Mouse (Mus musculus) lung, embryonic 14.5 days (tissue): ENCODE measurements around the gene Nt5c2. TPM values are rescaled to one million over a fixed set of nuclear protein-coding genes. Genes with fewer than 3 reads are reported as not detected.

Experiments
- ATAC-seq: fragments of 200-750 bp; cut with Nextera tagmentation; 2 replicates; pipeline ENCODE4 v1.8.0; 2017; ENCODE audit warnings: mild to moderate bottlenecking, moderate TSS enrichment, moderate library complexity; ENCODE audit not compliant: insufficient read depth
- DNase-seq: peaks from one replicate; pipeline ENCODE4 v3.0.0-alpha.2; 2015
- H3K27ac ChIP-seq: fragments of 300-500 bp; sonication (generic); 2 replicates; pipeline ENCODE4 v1.5.1; 2014; ENCODE audit warnings: low read depth, mild to moderate bottlenecking, moderate library complexity
- H3K27me3 ChIP-seq: fragments of 300-500 bp; sonication (generic); 2 replicates; pipeline ENCODE4 v1.6.1; 2014; ENCODE audit warnings: low read length, control low read depth; ENCODE audit not compliant: insufficient read depth
- H3K36me3 ChIP-seq: fragments of 300-500 bp; sonication (generic); 2 replicates; pipeline ENCODE4 v1.6.1; 2014; ENCODE audit warnings: control low read depth; ENCODE audit not compliant: insufficient read depth
- H3K4me1 ChIP-seq: fragments of 300-500 bp; sonication (generic); 2 replicates; pipeline ENCODE4 v1.6.1; 2014; ENCODE audit warnings: antibody characterized with exemption, control low read depth; ENCODE audit not compliant: insufficient read depth
- H3K4me2 ChIP-seq: fragments of 300-500 bp; sonication (generic); 2 replicates; pipeline ENCODE4 v1.6.1; 2014; ENCODE audit warnings: mild to moderate bottlenecking
- H3K4me3 ChIP-seq: fragments of 300-500 bp; sonication (generic); 2 replicates; pipeline ENCODE4 v1.5.1; 2014; ENCODE audit warnings: low read depth, low read length
- H3K9ac ChIP-seq: fragments of 300-500 bp; sonication (generic); 2 replicates; pipeline ENCODE4 v1.6.1; 2014
- H3K9me3 ChIP-seq: fragments of 300-500 bp; sonication (generic); 2 replicates; pipeline ENCODE4 v1.6.1; 2016; ENCODE audit warnings: low read depth, low read length, control low read depth
- CTCF ChIP-seq: IDR thresholded peaks from 2 replicates; pipeline ENCODE4 v1.5.1; 2016; ENCODE audit warnings: antibody characterized with exemption, low read depth
- WGBS: fragments of 180-500 bp; shearing (Covaris S2); extraction: QIAGEN DNeasy Blood & Tissue Kit; methylation state at CpG from one replicate; pipeline ENCODE4 v1.1.7; 2014; 5-methylcytosine and 5-hydroxymethylcytosine counted together
- polyA plus RNA-seq: library from polyadenylated mRNA; unstranded; fragments of >200 nt; fragmentation: Nextera tagmentation; extraction: Ambion mirVana; gene quantifications from 2 replicates; pipeline ENCODE4 v1.2.1, GENCODE M21; 2014

The Nt5c2 gene
- polyA plus RNA-seq, 1 experiment from 2014 or later: 81.2 TPM

DNA sequence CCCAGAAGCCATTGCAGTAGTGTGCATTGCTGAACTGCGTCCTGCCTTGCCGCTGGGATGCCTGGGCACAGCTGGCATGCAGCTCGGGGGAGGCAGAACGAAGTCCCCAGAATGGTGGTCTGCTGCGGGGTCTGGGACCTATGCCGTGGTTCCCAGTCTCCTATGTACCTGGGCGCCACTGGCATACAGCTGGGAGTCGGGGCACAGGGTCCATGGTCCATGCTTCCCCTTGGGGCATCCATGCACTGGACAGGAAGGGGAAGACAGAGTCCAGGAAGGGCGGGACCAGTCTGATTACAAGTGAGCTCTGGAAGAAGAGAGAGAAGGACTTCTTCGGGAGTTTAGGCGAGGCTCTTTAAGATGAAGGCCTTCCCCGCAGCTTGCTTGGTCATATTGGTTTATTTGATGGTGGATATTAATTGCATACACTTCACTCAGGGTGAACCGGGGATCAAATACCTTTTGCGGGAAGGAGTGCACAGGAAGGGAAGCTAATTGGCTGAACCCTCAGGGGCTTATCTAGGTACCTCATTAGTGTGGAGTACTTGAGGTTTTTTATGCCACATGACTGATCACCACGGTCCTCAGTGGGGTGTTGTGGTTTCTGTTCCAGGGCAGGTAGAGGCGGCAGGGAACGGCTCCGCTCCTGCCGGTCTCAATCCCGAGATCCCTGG, 25.3 kb downstream of the Nt5c2 start:
- DNase-seq (no peak), ATAC-seq (no peak)
- TF ChIP-seq CTCF: no peak
- H3K9ac ChIP-seq: no peak overlapping the region
- 65% methylated on average over 20 of the region's 20 CpGs for WGBS
- H3K4me2 ChIP-seq: no peak overlapping the region
- no peak overlapping the region for H3K4me3 ChIP-seq
- no peaks in the 10 kb centered on the region for H3K27me3 ChIP-seq
- H3K9me3 ChIP-seq: no peaks in the 10 kb centered on the region
- H3K36me3 ChIP-seq: no peaks in the 10 kb centered on the region
- peaks cover 5% of the 10 kb centered on the region; the same call in 1 of the 2 replicates for H3K4me1 ChIP-seq
- no peak overlapping the region for H3K27ac ChIP-seq

DNA sequence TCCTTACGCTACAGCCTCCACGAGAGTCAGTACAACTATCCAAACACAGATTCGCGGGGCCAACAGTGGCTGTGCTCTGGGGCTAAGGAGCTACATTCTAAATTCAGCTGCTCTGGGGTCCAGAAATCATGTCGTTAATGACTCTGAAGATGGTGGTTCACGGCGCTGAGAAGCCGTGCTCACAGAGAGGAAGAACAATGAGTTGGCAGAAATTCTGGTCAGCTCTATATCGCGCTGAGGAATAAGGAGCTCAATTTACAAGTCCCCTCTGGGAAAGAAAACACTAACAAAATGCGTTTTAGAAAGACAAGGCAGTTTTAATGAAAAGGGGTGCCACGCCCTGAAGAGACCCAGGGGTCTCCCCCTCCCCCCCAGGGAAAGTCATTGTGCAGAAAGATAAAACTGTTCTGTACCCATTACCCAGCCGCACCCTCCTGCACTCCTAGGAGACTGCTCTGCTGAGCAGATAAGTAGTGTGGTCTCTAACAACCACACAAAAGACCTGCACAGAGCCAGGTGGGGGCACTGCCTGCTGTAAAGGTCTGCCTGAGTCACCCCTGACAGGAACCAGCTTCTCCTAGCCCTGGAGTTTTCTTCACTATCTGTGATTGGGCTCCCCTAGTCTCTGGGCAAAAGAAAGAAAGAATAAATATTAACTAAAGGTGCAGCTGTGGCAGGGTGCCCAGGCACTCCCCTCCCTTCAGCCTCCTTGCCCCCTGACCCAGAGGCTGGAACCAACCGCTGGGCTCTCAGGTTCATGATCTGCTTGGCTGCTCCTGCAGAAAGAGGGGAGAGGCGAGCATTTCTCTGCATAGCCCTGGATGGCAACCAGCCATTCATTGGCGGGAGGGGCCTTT, 26.5 kb downstream of the Nt5c2 start:
- Histone ChIP-seq H3K9me3 (no peaks in the 10 kb centered on the region), H3K9ac (no peak overlapping the region), H3K27me3 (no peaks in the 10 kb centered on the region), H3K36me3 (no peaks in the 10 kb centered on the region), H3K4me1 (peaks cover 5% of the 10 kb centered on the region; the same call in 1 of the 2 replicates), H3K27ac (peak overlapping the region; percentile 72), H3K4me3 (no peak overlapping the region), H3K4me2 (peak overlapping the region; percentile 27; the same call in 1 of the 2 replicates)
- WGBS: 44% methylated on average over 16 of the region's 16 CpGs
- DNase-seq: peak; percentile 38
- ATAC-seq: peak; percentile 72
- no peak for TF ChIP-seq CTCF

DNA sequence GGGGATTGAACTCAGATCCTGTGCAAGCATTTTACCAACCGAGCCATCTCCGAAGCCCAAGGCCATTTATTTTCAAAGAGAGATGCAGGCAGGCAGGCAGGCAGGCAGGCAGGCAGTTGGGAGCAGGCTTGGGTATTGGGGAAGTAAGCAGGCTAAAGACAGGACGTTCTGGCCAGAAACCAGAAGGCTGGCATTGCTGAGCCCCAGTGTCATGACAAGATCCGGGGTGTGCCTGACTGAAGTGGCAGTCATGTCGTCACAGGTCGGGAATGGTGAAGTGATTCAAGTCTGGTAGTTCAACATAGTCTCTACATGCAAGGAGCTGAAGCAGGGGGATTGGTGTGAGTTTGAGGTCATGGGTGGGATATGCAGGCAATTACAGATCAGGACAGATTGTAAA, 27.3 kb downstream of the Nt5c2 start:
- H3K4me1 ChIP-seq: peaks cover 5% of the 10 kb centered on the region; the same call in 1 of the 2 replicates
- 63% methylated on average over 6 of the region's 6 CpGs for WGBS
- no peaks in the 10 kb centered on the region for H3K9me3 ChIP-seq
- DNase-seq: peak; percentile 39
- no peaks in the 10 kb centered on the region for H3K36me3 ChIP-seq
- no peak for TF ChIP-seq CTCF
- no peak for ATAC-seq
- no peak overlapping the region for H3K4me3 ChIP-seq
- H3K27ac ChIP-seq: no peak overlapping the region; the same call in 1 of the 2 replicates
- H3K4me2 ChIP-seq: no peak overlapping the region
- H3K27me3 ChIP-seq: no peaks in the 10 kb centered on the region
- no peak overlapping the region for H3K9ac ChIP-seq

DNA sequence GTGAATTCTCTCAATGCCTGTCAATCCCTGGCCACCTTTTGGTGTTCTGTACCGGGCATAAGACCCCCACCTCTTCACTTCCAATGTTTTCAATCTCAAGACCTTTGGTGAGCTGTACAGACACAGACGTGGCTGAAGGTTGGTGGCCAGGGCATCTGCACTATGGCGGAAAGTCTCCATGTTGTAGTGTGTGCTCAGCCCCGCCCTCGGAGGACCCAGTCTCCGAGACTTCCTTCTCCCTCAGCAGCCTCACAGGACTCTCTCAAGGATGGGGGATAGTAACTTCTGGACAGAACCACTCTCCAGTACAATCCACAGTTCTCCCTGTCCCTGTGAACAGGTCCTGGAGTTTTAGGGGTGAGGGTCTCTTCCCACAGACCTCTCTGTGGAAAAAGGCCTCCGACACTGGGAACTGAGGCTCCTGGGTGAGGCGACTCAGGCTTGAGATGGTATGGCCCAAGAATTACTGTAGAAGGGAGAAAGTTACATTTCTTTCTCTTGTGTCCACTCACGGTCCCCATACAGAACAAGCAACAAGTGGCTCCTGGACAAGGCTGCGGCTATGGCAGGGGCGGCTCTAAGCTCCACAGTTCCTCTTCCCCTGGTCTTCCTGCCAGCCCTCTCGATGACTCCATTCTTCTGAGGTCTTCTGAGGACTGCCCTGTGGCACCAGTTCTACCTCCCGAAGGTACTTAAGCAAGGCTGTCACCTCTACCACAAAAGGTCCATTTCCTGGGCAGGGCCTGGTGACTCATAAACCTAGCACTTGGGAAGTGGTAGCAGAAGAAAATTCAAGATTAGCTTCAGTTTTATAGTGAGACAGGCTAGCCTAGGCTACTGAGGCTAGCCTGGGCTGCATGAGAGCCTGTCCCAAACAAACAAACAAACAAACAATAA, 30.0 kb downstream of the Nt5c2 start:
- H3K9me3 ChIP-seq: no peaks in the 10 kb centered on the region
- H3K4me3 ChIP-seq: no peak overlapping the region
- H3K4me1 ChIP-seq: peaks cover 5% of the 10 kb centered on the region; the same call in 1 of the 2 replicates
- no peak overlapping the region for H3K27ac ChIP-seq
- DNase-seq: no peak
- no peak overlapping the region for H3K9ac ChIP-seq
- H3K4me2 ChIP-seq: no peak overlapping the region
- ATAC-seq: no peak
- no peaks in the 10 kb centered on the region for H3K36me3 ChIP-seq
- no peaks in the 10 kb centered on the region for H3K27me3 ChIP-seq
- TF ChIP-seq CTCF: no peak
- WGBS: 69% methylated on average over 13 of the region's 13 CpGs

DNA sequence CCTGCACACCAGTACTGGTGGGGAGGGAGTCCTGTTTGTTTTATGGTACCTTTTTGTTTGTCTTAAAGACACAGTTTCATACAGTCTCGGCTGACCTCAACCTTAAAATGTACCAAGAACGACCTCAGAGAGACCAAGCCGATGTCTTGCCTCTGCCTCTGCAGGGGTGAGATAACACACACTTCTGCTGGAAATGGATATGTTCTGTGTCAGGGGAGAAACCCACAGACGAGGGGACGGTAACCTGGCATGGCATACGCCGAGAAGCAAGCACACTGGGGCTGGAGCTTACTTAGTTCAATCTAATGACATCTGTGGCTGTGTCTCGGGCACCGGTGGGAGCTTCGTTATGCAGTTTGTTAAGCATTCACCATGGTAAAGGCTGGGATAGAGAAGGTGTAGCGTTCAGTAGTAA, 31.0 kb downstream of the Nt5c2 start:
- DNase-seq: no peak
- 35% methylated on average over 11 of the region's 11 CpGs for WGBS
- no peaks in the 10 kb centered on the region for H3K9me3 ChIP-seq
- H3K36me3 ChIP-seq: no peaks in the 10 kb centered on the region
- no peak for ATAC-seq
- H3K4me1 ChIP-seq: peaks cover 5% of the 10 kb centered on the region; the same call in 1 of the 2 replicates
- no peak overlapping the region for H3K4me3 ChIP-seq
- no peak for TF ChIP-seq CTCF
- H3K9ac ChIP-seq: no peak overlapping the region
- no peaks in the 10 kb centered on the region for H3K27me3 ChIP-seq
- H3K4me2 ChIP-seq: peak overlapping the region; percentile 15; the same call in 1 of the 2 replicates
- peak overlapping the region; percentile 83 for H3K27ac ChIP-seq

DNA sequence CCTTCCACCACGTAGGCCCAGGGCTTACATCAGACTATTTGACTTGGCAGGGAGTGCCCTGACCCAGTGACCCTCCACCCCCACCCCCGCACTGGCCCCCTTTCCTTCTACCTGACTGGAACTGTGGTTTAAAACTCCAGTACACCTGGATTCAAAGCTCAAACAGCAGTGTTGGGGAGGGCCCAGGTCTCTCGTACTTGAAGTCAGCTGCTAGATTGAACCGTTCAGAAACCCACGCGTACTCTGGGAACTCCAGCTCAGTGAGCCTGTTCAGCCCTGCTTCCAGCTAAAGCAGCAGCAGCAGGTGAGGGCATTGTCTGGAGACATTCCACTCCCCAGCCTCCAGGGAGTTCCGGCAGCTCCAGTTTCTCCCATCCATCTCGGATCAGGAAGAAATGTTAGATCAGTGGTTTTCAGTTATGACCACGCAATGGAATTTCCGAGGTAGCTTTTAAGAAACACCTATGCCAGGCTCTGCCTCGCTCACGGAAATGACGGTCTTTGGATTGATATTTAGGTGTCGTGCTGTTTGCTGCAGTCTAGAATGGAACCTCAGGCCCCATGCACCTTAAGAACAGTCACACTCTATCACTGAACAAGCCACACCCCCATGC, 31.5 kb downstream of the Nt5c2 start:
- DNase-seq (peak; percentile 28), ATAC-seq (no peak)
- WGBS: 46% methylated on average over 14 of the region's 14 CpGs
- Histone ChIP-seq H3K4me3 (no peak overlapping the region), H3K36me3 (no peaks in the 10 kb centered on the region), H3K4me2 (no peak overlapping the region), H3K27ac (peak overlapping the region; percentile 83), H3K4me1 (peaks cover 2% of the 10 kb centered on the region; the same call in 1 of the 2 replicates), H3K27me3 (no peaks in the 10 kb centered on the region), H3K9ac (no peak overlapping the region), H3K9me3 (no peaks in the 10 kb centered on the region)
- TF ChIP-seq CTCF: no peak
